Comparison of ENCODE assay signal across 22 mouse cellular contexts in the genomic region with DNA sequence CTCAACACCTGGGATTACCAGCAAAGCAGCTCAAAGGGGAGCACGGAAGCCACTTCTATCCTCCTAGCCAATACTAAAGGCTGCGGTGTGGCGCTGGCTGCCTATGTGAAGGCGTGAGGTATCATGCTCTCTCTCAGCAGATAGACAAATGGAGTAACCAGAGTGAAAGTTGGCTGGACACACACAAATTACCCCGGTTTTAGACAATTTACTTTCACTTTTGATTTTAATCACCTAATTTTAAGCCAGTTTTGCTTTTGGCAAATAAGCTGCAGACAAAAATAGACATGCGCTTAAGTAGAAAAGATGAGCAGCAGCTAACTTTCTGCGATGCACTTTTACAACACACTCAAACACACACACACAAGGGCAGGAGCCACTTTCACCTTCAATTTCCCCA. TPM values are rescaled to one million over a fixed set of nuclear protein-coding genes. Genes with fewer than 3 reads are reported as not detected.
"Had no signal": no experiment of that assay in that cellular context is flagged by ENCODE, and none has a peak within 500 bp of the region (broad histone marks: within the 10 kb centered on the region; RNA-seq: fewer than 3 reads in every experiment).

No protein-coding gene starts in this region.

- ATAC-seq: lung, postnatal 0 days; midbrain, embryonic 15.5 days had no signal

- H3K9me3 ChIP-seq: limb, embryonic 15.5 days; liver, embryonic 13.5 days; midbrain, embryonic 10.5 days; midbrain, embryonic 15.5 days; neural tube, embryonic 13.5 days had no signal

- H3K4me1 ChIP-seq: limb, embryonic 15.5 days; liver, embryonic 13.5 days; midbrain, embryonic 10.5 days; midbrain, embryonic 15.5 days; neural tube, embryonic 13.5 days had no signal

- DNase-seq: kidney, adult 18-20 months; kidney, postnatal 25 days; liver, embryonic 13.5 days; lung, adult 2 months; lung, postnatal 36 days; right cerebral cortex, postnatal 14 days; thymus, adult 18-20 months; thymus, postnatal 25 days had no signal

- H3K27ac ChIP-seq: limb, embryonic 15.5 days; liver, embryonic 13.5 days; midbrain, embryonic 10.5 days; midbrain, embryonic 15.5 days; neural tube, embryonic 13.5 days had no signal

- H3K27me3 ChIP-seq: limb, embryonic 15.5 days; liver, embryonic 13.5 days; midbrain, embryonic 15.5 days; neural tube, embryonic 13.5 days had no signal

- H3K4me3 ChIP-seq: limb, embryonic 15.5 days; liver, embryonic 13.5 days; midbrain, embryonic 10.5 days; midbrain, embryonic 15.5 days; neural tube, embryonic 13.5 days had no signal

- H3K4me2 ChIP-seq: limb, embryonic 15.5 days; liver, embryonic 13.5 days; midbrain, embryonic 15.5 days; neural tube, embryonic 13.5 days had no signal

- H3K9ac ChIP-seq: limb, embryonic 15.5 days; liver, embryonic 13.5 days; midbrain, embryonic 15.5 days; neural tube, embryonic 13.5 days had no signal

RNA-seq across cellular contexts. Expression of a gene that starts 20.8 kb away (rescaled TPM):
- total RNA-seq: megakaryocyte, adult 5-6 weeks; monocyte, adult 5-6 weeks had no signal

RNA-seq across cellular contexts. Expression of a gene that starts 42.1 kb away (rescaled TPM):
- total RNA-seq: layer of hippocampus, postnatal 10 days; left cerebral cortex, adult 18-20 months; left cerebral cortex, postnatal 25 days; megakaryocyte, adult 5-6 weeks; monocyte, adult 5-6 weeks had no signal
- polyA plus RNA-seq: intestine, embryonic 14.5 days; limb, embryonic 11.5 days; limb, embryonic 15.5 days; liver, embryonic 13.5 days; lung, adult 2 months; lung, postnatal 0 days; stomach, embryonic 14.5 days; urinary bladder, adult 2 months had no signal

RNA-seq across cellular contexts. Expression of a gene that starts 54.5 kb away (rescaled TPM):
- total RNA-seq: layer of hippocampus, postnatal 10 days; left cerebral cortex, adult 18-20 months; left cerebral cortex, postnatal 25 days had no signal

RNA-seq across cellular contexts. Expression of a gene that starts 54.6 kb away (rescaled TPM):
- total RNA-seq: monocyte, adult 5-6 weeks had no signal
- polyA plus RNA-seq: limb, embryonic 11.5 days; stomach, embryonic 14.5 days had no signal
